Mouse (Mus musculus): Measurements from ENCODE around the gene Fbxo41. TPM values are rescaled to one million over a fixed set of nuclear protein-coding genes. Genes with fewer than 3 reads are reported as not detected.

The Fbxo41 gene
- total RNA-seq, 2 experiments from 2014 or later = not detected

DNA sequence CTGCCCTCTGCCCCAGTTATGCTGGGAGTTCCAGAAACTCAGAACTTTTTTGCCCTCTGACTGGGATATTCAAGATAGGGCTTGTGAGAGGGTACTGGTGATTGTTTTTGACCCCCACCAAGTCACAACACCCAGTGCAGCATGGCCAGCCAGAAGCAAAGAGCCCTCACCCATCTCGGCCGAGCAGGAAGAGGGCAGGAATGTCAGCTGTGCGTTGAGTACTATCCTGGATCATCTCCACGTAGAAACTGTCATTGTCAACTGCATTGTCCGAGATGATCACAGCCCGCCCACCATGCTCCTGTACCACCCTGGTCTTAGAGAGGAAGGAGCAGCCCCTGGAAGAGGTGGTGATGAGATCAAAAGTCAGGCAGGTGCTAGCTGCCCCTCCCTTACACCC, 55.4 kb downstream of the Fbxo41 start:
- no peak for DNase-seq

GRCm38 (mm10) chr6:85445286-85445685, 57.5 kb downstream of the Fbxo41 start:
- DNase-seq = no peak

- DNase-seq = no peak
Observed at GRCm38 (mm10) chr6:85444266-85444965, 58.4 kb downstream of the Fbxo41 start.

DNA sequence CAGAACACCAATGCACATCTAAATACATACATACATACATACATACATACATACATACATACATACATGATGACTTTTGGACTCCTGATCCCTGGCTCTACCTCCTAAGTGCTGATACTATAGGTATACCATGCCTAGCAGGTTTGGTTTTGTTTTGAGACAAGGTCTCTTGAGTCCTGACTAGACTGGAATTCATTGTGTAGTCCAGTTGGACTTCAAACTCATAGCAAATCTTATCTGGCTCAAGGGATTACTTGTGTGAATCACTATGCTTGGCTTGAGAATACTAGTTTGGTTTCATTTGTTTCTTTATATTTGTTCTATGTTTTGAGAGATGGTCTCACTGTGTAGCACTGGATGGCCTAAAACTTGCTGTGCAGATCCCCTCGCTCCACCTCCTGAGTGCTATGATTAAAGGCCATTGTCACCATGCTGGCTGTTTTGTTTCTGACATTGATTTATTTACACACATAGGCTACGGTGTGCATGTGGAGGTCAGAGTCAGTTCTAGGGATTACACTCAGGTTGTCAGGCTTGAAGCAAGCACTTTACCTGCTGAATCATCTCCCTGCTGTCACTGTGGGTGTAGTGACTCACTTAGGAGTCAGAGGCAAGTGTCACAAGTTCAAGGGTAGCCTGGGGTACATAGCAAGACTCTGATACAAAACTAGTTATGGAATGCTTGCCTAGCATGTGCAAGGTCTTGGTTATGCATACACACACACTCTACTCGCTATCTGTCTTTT, 59.1 kb downstream of the Fbxo41 start:
- no peak for DNase-seq

- no peak for DNase-seq
Observed at GRCm38 (mm10) chr6:85441142-85441541, 61.7 kb downstream of the Fbxo41 start.

DNA sequence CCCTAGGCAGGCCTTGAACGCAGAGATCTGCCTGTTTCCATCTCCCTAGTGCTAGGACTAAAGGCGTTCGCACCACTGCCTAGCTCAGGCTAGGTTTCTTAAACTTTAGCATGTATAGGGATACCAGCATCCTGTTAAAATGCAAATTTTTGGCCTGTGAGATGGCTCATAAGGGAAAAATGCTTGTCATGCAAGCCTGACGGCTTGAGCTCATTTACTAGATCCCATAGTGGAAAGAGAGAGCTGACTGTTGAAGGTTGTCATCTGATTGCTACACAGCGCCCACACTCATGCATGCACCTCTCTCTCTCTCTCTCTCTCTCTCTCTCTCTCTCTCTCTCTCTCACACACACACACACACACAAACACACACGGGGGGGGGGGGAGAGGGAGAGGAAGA, 66.2 kb downstream of the Fbxo41 start:
- no peak for DNase-seq

GRCm38 (mm10) chr6:85436204-85436603, 66.6 kb downstream of the Fbxo41 start:
- no peak for DNase-seq

DNA sequence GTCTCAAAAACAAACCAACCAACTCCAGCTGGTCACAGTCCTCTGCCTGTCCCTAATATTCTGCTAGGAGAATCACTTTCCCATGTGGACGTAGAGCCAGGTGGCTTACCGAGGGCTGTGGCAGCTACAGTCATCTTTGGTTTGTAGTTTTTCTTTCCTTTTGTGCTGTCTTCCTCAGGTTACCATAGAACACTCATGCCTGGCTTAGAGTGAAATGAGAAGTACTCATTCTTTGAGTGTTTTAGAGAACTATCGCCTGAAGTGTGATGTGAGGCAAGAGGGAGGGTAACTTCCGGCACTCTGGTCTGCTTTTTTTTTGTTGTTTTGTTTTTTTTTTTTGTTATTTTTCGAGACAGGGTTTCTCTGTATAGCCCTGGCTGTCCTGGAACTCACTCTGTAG, 68.9 kb downstream of the Fbxo41 start:
- no peak for DNase-seq

GRCm38 (mm10) chr6:85431842-85432431, 70.9 kb downstream of the Fbxo41 start, which contains the start of gene Smyd5:
Smyd5 (plus strand) TSS chr6:85431989.
- DNase-seq = peak; percentile 88 to 92

- DNase-seq = no peak
Observed at GRCm38 (mm10) chr6:85431274-85431841, 71.4 kb downstream of the Fbxo41 start.

DNA sequence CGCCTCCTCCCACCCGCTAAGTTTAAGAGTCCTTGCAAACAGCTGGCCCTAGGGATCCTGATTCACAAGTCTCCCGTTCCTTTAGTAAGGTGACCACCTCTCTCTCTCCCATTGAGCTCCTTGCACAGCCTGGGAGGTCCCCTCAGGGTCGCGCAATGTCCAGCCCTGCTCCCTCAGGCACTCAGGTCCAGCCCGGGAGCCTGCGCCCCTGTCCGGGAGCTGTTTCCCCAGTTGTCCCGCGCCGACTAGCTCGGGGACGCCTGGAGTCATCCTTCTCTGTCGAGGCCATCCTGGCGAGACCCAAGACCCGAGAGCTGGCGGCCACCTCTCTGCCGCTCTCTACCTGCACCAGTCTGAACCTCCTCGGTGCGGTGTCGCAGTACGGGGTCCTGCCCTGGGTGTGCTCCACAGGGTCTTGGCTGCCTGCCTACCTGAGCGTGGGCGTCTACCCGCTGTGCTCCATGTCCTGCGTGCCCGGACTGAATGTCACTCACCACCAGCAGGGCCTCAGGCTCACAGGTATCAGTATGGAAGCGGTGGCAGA, 78.9 kb downstream of the Fbxo41 start, which contains the start of gene Noto:
TSS of gene Noto (plus strand) at position 51 of the 544 bp plus-strand sequence.
- DNase-seq = no peak

Other genes starting within 250 kb of the Fbxo41 start
- gene Sfxn5, start 169.6 kb downstream of the Fbxo41 start, total RNA-seq (2021) = 1 to 10 TPM; 2.8 to 5.7 TPM
- gene Rab11fip5, start 128.4 kb downstream of the Fbxo41 start, total RNA-seq (2021) = 10 to 100 TPM; 56.3 to 75.5 TPM
- not detected for gene Noto, start 79.1 kb downstream of the Fbxo41 start, total RNA-seq (2021)
- 10 to 100 TPM; 11.5 to 13.1 TPM for gene Smyd5, start 71.0 kb downstream of the Fbxo41 start, total RNA-seq (2021)
- gene Cct7, start 51.5 kb downstream of the Fbxo41 start, total RNA-seq (2021) = 100 to 1,000 TPM; 153 to 178 TPM
- gene Pradc1, start 51.0 kb downstream of the Fbxo41 start, total RNA-seq (2021) = 10 to 100 TPM in 1 of 2 experiments, 1 to 10 TPM in 1; 9.5 to 14.1 TPM
- not detected for gene Egr4, start 10.6 kb upstream of the Fbxo41 start, total RNA-seq (2021)
- gene Alms1, start 84.5 kb upstream of the Fbxo41 start, total RNA-seq (2021) = 1 to 10 TPM; 1.8 to 2.2 TPM
- gene Nat8f7, start 210.2 kb upstream of the Fbxo41 start, total RNA-seq (2021) = under 1 TPM in 1 of 2 experiments, not detected in 1; 0.31 TPM

Data from heart, adult 18-20 months (tissue).